Mouse (Mus musculus): ENCODE measurements around the gene Bbs1. TPM values are rescaled to one million over a fixed set of nuclear protein-coding genes. Genes with fewer than 3 reads are reported as not detected.
"Not testable (repeated sequence)": the region's sequence is repeated elsewhere in the genome, so short reads cannot be mapped to it uniquely, and the experiment has no call there.

The Bbs1 gene
- polyA plus RNA-seq (2015; fragmentation: Nextera tagmentation; extraction: Ambion mirVana): 5.2 and 6.7 TPM in 2 replicates

DNA sequence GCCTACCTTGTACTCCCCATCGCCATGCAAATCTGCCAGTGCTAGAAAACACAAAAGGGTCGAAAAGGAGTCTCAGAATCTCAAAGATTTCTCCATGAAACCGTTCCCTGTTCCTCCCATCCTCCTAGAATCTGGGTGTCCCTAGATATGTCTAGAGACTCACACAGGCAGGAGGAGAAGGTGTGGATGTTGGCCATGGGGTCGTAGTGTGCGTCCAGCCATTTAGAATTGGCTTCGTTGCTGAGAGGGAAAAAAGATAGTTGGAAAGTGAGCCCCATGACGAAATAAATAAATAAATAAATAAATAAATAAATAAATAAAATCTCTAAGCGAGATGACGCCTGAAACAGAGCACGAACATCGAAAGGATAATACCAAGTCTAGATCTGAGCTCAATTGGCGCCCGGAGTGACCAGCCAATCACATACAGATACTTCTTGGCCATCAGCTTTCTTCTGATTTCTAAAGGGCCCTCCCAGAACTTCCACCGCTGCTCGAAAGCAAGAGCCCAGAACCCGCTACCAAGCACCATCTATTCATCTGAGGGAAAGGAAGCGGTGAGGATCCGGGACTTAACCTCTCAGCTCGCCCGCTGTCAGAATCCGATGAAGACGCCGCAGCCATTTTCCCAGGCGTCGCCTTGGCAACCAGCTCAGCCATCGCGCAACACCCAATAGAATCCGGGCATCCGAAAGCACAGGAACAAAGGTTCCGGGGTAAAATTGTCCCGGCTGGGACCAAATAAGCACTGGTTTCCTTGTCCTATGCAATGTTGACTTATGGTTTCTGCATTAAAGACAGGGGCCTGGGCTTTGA is at the start of gene Bbs1:
Gene Bbs1 (minus strand): TSS at position 650 of the 816 bp plus-strand sequence.
- Histone ChIP-seq H3K27me3 (no peaks in the 10 kb centered on the region), H3K9ac (peak within 1 kb of the TSS; percentile 61), H3K9me3 (replicated peaks) (no peaks in the 10 kb centered on the region), H3K4me2 (peak within 1 kb of the TSS; percentile 68), H3K27ac (0 out of 2 replicates have a peak within 1 kb of the TSS, but pooled peaks have one; percentile 54), H3K4me1 (peaks cover 9% of the 10 kb centered on the region; the same call in 1 of the 2 replicates), H3K4me3 (replicated peaks) (peak within 1 kb of the TSS; percentile 83), H3K36me3 (peaks cover 58% of the 10 kb centered on the region)
- WGBS: 7% methylated on average over 31 of the region's 31 CpGs
- ATAC-seq (replicated peaks; ENCODE audit: low FRiP score): peak; percentile 57; the same call in 1 of the 2 replicates

GRCm38 (mm10) chr19:4948641-4949040 is 42.2 kb upstream of the Bbs1 start:
- H3K4me1 ChIP-seq: peaks cover 11% of the 10 kb centered on the region; the same call in 1 of the 2 replicates
- H3K9ac ChIP-seq; H3K9me3 ChIP-seq (replicated peaks); H3K36me3 ChIP-seq; H3K4me3 ChIP-seq (replicated peaks); H3K27me3 ChIP-seq; ATAC-seq (replicated peaks; ENCODE audit: low FRiP score); H3K4me2 ChIP-seq: not testable (repeated sequence)
- 66% methylated on average over 9 of the region's 9 CpGs for WGBS
- H3K27ac ChIP-seq: peak overlapping the region; percentile 41; the same call in 1 of the 2 replicates

DNA sequence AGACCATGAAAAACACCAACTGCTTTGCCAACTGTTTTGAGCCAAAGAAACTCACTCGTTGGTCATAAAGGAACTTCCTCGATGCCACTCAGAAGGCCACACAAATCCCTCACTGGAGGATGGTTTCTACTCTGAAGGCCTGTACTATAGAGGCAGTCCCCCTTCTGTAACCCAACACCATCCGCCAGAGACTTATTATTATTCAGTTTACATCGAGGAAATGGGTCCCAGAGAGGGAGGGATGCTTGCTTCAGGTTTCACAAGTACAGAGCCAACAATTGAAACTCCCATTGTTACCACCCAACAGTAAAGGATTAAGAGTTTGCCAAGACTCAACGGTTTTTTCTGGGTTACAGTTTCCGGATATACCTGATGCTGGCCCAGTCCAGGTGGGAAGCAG is 39.1 kb upstream of the Bbs1 start:
- Histone ChIP-seq H3K9me3 (replicated peaks) (no peaks in the 10 kb centered on the region), H3K27ac (no peak overlapping the region), H3K4me3 (replicated peaks) (no peak overlapping the region), H3K9ac (no peak overlapping the region), H3K4me2 (no peak overlapping the region), H3K4me1 (peaks cover 23% of the 10 kb centered on the region), H3K36me3 (no peaks in the 10 kb centered on the region), H3K27me3 (peaks cover 19% of the 10 kb centered on the region)
- no peak for ATAC-seq (replicated peaks; ENCODE audit: low FRiP score)
- 32% methylated on average over 6 of the region's 6 CpGs for WGBS

DNA sequence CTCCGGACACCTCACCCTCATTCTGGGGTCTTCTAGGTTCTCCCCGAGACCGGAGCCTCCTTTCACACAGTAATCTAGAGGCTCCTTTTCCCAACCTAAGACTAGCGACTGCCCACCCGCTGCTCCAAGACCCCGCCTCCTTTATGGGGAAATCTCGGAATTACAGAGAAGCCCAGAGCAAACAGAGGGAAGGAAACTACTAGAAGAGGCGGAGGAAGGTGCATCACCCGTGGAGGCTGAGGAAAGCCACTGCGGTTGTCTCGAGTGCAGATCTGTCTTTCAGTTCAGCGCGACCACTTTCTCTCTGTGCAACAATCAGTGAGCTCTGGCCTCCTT is 36.8 kb upstream of the Bbs1 start:
- H3K4me1 ChIP-seq: peaks cover 20% of the 10 kb centered on the region
- WGBS: 5% methylated on average over 13 of the region's 13 CpGs
- no peaks in the 10 kb centered on the region for H3K36me3 ChIP-seq
- H3K9me3 ChIP-seq (replicated peaks): no peaks in the 10 kb centered on the region
- ATAC-seq (replicated peaks; ENCODE audit: low FRiP score): peak; percentile 61; the same call in 1 of the 2 replicates
- peak overlapping the region; percentile 98 for H3K4me2 ChIP-seq
- peaks cover 19% of the 10 kb centered on the region for H3K27me3 ChIP-seq
- H3K27ac ChIP-seq: 0 out of 2 replicates have a peak overlapping the region, but pooled peaks have one; percentile 42
- peak overlapping the region; percentile 68 for H3K4me3 ChIP-seq (replicated peaks)
- peak overlapping the region; percentile 64 for H3K9ac ChIP-seq

DNA sequence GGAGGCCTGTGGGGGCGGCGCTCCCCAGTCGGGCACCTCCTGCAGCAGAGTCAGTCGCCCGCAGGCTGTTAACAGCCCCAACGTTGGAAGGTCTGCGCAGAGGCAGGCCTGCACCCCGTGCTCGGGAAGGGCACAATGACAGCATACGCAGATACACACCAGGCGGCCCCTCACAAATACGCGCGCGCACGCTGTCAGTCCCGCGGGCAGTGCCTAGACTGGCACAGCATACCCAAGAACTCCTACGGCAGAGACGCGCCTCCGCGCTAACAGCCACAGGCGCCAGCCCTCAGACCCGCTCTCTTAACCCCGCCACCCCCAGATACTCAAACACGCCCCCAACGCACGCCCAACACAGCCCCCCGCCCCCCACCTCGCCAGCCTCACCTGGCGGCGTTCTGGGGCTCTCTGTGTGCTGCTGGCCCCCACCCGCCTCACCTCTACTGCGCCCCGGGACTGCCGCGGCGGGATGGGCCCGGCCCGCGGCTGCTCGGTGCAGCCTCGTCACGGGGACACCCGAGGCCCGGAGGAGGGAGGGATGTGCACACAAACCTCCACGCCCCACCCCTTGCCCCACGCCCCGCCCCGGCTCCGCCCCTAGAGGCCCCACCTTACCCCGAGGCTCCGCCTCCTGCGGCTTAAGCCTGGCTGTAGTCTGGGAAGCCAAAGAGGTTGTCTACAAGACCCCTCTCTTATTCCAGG is 36.3 kb upstream of the Bbs1 start, which contains the start of gene Peli3:
Gene Peli3 (minus strand): TSS at position 577 of the 702 bp plus-strand sequence.
- H3K9me3 ChIP-seq (replicated peaks): no peaks in the 10 kb centered on the region
- no peaks in the 10 kb centered on the region for H3K36me3 ChIP-seq
- under 1% methylated on average over 50 of the region's 55 CpGs for WGBS
- 0 out of 2 replicates have a peak within 1 kb of the TSS, but pooled peaks have one; percentile 42 for H3K27ac ChIP-seq
- peak within 1 kb of the TSS; percentile 98 for H3K4me2 ChIP-seq
- peak; percentile 95 for ATAC-seq (replicated peaks; ENCODE audit: low FRiP score)
- H3K27me3 ChIP-seq: peaks cover 19% of the 10 kb centered on the region
- peaks cover 17% of the 10 kb centered on the region for H3K4me1 ChIP-seq
- peak within 1 kb of the TSS; percentile 64 for H3K9ac ChIP-seq
- peak within 1 kb of the TSS; percentile 68 for H3K4me3 ChIP-seq (replicated peaks)

DNA sequence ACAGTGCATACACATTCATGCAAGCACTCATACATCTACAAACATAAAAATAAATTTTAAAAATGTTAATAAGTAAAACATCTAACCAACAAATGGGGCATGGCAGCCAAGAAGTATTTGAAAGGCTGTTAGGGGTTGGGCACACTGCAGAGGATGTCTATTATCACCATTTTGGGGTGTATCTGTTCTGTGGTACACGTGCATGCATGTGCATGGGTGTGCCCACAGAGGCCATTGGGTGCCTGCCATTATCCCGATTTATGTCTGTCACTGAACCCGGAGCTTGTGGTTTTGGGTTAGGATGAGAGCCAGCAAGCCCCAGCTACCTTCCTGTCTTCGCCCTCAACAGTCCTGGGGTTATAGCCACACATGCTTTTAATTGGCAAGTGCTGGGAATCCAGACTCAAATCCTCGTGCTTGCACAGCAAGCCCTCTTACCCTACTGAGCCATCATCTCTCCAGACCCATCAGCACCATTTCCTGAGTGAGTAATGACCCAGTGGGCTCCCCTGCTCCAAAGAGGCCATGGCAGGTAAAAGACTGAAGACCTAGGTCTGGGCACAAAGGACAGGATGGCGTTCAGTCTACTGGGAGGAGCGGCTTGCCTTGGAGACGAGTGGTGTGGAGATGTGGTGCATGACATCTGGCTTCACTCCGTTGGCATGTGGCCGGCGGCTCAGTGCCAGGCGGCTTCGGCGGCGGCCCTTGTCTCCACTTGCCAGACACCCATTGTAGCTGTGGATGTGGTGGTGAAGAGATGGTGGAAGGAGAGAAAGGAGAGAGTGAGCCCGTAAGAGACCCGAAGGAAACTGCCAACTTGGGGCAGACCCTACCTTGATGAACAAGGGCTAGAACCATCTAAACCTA is 31.2 kb upstream of the Bbs1 start:
- Histone ChIP-seq H3K4me1 (peaks cover 5% of the 10 kb centered on the region), H3K36me3 (no peaks in the 10 kb centered on the region), H3K27me3 (peaks cover 14% of the 10 kb centered on the region), H3K4me3 (replicated peaks) (no peak overlapping the region), H3K9me3 (replicated peaks) (no peaks in the 10 kb centered on the region), H3K4me2 (no peak overlapping the region), H3K9ac (no peak overlapping the region), H3K27ac (no peak overlapping the region)
- ATAC-seq (replicated peaks; ENCODE audit: low FRiP score): no peak
- WGBS: 88% methylated on average over 17 of the region's 17 CpGs

- no peak for ATAC-seq (replicated peaks; ENCODE audit: low FRiP score)
- H3K27ac ChIP-seq: no peak overlapping the region
- H3K9ac ChIP-seq: no peak overlapping the region
- no peaks in the 10 kb centered on the region for H3K9me3 ChIP-seq (replicated peaks)
- peaks cover 7% of the 10 kb centered on the region; the same call in 1 of the 2 replicates for H3K27me3 ChIP-seq
- no peak overlapping the region for H3K4me3 ChIP-seq (replicated peaks)
- 87% methylated on average over 2 of the region's 2 CpGs for WGBS
- no peaks in the 10 kb centered on the region for H3K36me3 ChIP-seq
- no peaks in the 10 kb centered on the region for H3K4me1 ChIP-seq
- no peak overlapping the region for H3K4me2 ChIP-seq
These were observed 30.5 kb upstream of the Bbs1 start for GRCm38 (mm10) chr19:4936896-4937295.

- ATAC-seq (replicated peaks; ENCODE audit: low FRiP score): no peak
- H3K4me1 ChIP-seq: peaks cover 23% of the 10 kb centered on the region
- no peaks in the 10 kb centered on the region for H3K27me3 ChIP-seq
- peaks cover 28% of the 10 kb centered on the region for H3K36me3 ChIP-seq
- peak overlapping the region; percentile 70 for H3K4me2 ChIP-seq
- 60% methylated on average over 5 of the region's 5 CpGs for WGBS
- H3K4me3 ChIP-seq (replicated peaks): peak overlapping the region; percentile 78
- peak overlapping the region; percentile 83 for H3K27ac ChIP-seq
- peak overlapping the region; percentile 61 for H3K9ac ChIP-seq
- no peaks in the 10 kb centered on the region for H3K9me3 ChIP-seq (replicated peaks)
These were observed 22.4 kb upstream of the Bbs1 start for GRCm38 (mm10) chr19:4928781-4929180.

DNA sequence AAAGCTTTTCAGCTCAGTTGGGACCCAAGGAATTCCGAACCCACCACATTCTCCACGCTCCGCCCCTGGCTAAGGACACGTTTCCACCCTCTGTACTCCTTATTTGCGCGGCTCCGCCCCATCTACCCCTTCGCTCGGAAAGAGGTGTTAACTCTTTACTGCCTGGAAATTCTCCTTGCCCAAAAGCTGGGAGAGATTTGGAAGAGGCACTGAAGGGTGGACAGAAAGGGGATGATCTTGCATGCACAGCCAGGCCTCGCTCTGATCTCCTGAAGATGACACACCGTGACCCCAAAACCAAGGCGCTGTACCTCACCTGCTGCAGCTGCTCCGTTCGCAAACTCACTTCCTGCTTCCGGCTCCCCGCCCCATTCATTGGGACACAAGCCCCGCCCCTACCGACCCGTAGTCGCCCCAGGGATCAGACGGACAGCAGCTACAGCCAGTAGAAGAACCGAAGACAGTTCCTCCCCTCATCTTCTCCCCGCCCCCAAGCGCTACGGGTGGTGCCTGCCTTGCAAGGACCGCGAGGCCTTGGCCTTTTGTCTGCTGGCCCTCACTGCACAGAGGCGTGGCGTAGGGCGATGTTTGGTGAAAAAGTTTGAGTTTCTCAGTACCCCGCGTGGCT is 21.6 kb upstream of the Bbs1 start, which contains the start of gene Dpp3:
Gene Dpp3 (minus strand): TSS at position 384 of the 628 bp plus-strand sequence.
- under 1% methylated on average over 32 of the region's 32 CpGs for WGBS
- Histone ChIP-seq H3K4me2 (peak within 1 kb of the TSS; percentile 70), H3K4me3 (replicated peaks) (peak within 1 kb of the TSS; percentile 78), H3K9me3 (replicated peaks) (no peaks in the 10 kb centered on the region), H3K27ac (peak within 1 kb of the TSS; percentile 83), H3K4me1 (peaks cover 23% of the 10 kb centered on the region), H3K9ac (peak within 1 kb of the TSS; percentile 61), H3K36me3 (peaks cover 35% of the 10 kb centered on the region), H3K27me3 (no peaks in the 10 kb centered on the region)
- peak; percentile 99 for ATAC-seq (replicated peaks; ENCODE audit: low FRiP score)

- 95% methylated on average over 11 of the region's 11 CpGs for WGBS
- H3K9me3 ChIP-seq (replicated peaks): no peaks in the 10 kb centered on the region
- H3K4me2 ChIP-seq: no peak overlapping the region
- H3K27ac ChIP-seq: no peak overlapping the region
- ATAC-seq (replicated peaks; ENCODE audit: low FRiP score): no peak
- H3K27me3 ChIP-seq: no peaks in the 10 kb centered on the region
- H3K4me3 ChIP-seq (replicated peaks): no peak overlapping the region
- H3K36me3 ChIP-seq: peaks cover 62% of the 10 kb centered on the region
- H3K9ac ChIP-seq: no peak overlapping the region
- H3K4me1 ChIP-seq: peaks cover 23% of the 10 kb centered on the region
These were observed 18.9 kb upstream of the Bbs1 start for GRCm38 (mm10) chr19:4925121-4925860.

Measured in kidney, embryonic 15.5 days (tissue).